Mouse (Mus musculus) T-cell, adult 66 days (primary cell): ENCODE data around the gene Gm21800. TPM values are rescaled to one million over a fixed set of nuclear protein-coding genes. Genes with fewer than 3 reads are reported as not detected.

Experiments used
- total RNA-seq, 2 experiments: library from RNA; stranded (reverse); gene quantifications; 3 replicates in 1 of 2; 4 replicates in 1 of 2; pipeline ENCODE4 v1.2.4; 2023

The Gm21800 gene
- total RNA-seq, result not detected

GRCm38 (mm10) chrY:41406198-41406597 is at the start of gene Gm21800:
Gene Gm21800, plus strand, starts transcription at chrY:41406498.

